Mouse (Mus musculus) adrenal gland, adult 2 months (tissue): Measurements from ENCODE around the gene Fam43a. TPM values are rescaled to one million over a fixed set of nuclear protein-coding genes. Genes with fewer than 3 reads are reported as not detected.

Source experiments
- DNase-seq: peaks from one replicate; pipeline ENCODE4 v3.0.0; 2021
- polyA plus RNA-seq: library from polyadenylated mRNA; depleted of rRNA; stranded (reverse); fragments of >200 nt; gene quantifications from 2 replicates; pipeline ENCODE4 v1.2.3, GENCODE M21; 2012; rRNA removed
- total RNA-seq, 2 experiments: library from RNA; stranded (reverse); gene quantifications; 2 replicates each; pipeline ENCODE4 v1.2.3; 2021

The Fam43a gene
- total and polyA plus RNA-seq, 3 experiments = 17.2 to 50.9 (median 27.0) TPM

DNA sequence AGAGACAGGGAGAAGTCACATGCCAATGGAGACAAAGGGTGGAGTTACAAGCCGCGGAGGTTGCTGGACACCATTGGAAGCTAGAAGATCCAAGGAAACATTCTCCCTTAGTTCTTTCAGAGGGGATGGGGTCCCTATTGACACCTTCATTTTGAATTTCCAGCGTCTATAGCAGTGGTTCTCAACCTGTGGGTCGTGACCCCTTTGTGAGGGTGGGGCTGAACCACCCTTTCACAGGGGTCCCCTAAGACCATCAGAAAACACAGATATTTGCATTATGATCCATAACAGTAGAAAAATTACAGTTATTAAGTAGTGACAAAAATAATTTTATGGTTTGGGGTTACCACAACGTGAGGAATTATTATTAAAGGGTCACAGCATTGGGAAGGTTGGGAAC, 30.0 kb downstream of the Fam43a start:
- no peak for DNase-seq

DNA sequence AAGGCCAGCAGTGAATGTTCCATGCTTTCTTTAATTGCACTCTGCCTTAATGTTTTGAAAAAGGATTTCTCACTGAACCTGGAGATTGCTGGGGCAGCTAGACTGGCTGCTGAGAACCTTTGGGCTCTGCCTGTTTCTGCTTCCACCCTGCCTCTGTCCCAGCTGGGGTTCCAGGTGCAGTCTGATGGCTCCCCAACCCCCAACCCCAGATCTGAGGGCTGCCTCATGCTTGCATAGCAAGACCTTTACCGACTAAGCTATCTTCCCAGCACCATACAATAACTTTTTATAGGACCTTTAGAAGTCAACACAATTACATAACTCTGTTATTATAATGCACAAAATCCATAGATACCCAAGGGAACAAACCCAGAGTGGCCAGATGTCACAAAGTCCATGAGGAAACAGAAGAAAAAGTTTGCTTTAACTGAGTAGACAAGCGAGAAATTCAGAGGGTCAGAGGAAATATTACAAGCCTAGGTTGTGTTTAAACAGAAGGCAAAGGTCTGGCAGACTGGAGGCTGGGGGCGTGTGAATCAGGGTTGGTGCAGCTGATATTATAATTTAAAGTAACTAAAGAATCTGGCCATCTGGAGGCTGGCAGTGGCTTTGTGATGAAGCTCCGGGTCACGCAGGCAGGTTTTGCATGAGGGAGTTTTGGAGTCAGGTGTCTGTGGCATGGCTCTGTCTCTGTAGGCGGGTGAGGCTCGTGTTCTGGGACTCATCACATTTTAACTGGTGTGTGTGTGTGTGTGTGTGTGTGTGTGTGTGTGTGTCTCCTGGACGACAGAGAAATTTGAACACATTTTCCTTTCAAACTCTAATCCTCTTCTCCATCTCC, 34.6 kb downstream of the Fam43a start:
- no peak for DNase-seq

DNA sequence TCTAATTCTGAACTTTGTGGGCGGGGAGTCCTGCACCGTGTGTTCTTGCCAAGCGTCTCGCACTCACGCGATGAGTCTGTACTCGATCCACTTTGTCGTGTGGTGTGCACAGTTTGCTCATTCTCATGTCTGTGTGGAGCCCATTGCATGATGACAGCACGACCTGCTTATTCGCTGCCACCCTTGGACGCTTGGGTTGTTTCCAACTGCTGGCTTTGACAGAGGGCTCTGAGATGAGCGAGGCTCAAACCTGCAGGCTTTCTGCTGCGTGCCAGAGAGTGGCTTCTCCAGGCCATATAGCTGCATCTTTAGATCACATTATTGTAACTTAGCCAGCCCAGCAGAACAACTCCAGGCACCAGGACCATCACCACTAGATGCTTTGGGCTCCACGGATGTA, 39.1 kb downstream of the Fam43a start:
- no peak for DNase-seq

DNA sequence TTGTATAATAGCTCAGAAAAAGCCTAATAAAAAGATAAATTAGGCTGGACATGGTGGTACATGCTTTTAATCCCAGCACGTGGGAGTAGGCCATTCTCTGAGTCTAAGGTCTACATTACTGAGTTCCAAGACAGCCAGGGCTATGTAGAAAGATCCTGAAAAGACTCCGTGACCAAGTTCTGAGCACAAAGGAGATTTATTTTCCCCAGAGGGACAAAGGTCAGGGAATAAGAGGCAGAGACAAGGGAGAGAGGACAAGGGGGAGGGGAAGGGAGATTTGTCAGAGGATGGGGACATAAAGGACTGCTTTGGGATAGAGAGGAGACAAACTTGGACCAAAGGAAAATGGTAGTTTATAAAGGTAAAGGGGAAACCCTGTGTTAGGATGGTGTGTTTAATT, 41.1 kb downstream of the Fam43a start:
- no peak for DNase-seq

DNA sequence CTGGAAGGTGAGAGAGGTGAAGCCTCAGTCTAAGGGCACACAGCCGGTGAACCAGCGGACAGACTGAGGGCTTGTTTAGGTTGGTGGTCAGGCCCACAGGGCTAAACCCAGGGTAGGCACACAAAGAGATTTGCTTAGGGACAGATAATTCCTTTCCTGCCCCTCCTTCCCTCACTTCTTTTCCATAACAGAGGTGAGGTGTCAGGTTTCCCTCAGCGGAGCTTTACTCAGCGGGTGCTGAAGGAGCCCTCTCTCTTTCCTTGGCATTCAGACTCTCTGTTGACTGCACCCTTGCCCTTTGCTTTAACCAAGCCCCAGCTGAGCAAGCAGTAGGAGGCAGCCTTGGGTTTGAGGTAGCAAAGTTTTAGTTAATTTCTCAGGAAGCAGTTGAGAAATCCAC, 41.9 kb downstream of the Fam43a start:
- DNase-seq = no peak

DNA sequence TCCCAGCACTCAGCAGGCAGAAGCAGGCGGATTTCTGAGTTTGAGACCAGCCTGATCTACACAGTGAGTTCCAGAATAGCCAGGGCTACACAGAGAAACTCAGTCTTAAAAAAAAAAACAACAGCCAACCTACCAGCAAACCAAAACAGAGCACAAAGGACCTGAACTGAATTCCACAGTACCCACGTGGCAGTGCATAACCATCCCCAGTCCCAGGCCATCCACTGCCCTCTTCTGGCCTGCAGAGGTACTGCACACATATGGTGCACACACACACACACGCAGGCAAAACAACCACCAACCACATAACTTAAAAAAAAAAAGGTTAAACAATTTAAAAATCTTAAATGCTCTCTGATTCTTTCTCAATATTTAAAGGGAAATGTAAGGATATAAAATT, 42.7 kb downstream of the Fam43a start:
- DNase-seq = no peak

DNA sequence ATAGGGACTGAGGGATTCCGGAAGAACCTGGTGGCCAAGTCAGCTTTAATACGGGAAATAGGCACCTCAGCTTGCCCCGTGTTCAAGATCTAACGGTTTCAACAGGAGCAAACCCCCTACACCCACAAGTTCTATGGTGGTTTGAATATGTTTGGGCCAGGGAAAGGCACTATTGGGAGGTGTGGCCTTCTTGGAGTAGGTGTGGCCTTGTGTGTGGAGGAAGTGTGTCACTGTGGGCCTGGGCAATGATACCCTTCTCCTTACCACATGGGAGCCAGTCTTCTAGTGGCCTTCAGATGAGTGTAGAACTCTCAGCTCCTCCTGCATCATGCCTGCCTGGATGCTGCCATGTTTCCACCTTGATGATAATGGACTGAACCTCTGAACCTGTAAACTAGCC, 45.5 kb downstream of the Fam43a start:
- DNase-seq = no peak

DNA sequence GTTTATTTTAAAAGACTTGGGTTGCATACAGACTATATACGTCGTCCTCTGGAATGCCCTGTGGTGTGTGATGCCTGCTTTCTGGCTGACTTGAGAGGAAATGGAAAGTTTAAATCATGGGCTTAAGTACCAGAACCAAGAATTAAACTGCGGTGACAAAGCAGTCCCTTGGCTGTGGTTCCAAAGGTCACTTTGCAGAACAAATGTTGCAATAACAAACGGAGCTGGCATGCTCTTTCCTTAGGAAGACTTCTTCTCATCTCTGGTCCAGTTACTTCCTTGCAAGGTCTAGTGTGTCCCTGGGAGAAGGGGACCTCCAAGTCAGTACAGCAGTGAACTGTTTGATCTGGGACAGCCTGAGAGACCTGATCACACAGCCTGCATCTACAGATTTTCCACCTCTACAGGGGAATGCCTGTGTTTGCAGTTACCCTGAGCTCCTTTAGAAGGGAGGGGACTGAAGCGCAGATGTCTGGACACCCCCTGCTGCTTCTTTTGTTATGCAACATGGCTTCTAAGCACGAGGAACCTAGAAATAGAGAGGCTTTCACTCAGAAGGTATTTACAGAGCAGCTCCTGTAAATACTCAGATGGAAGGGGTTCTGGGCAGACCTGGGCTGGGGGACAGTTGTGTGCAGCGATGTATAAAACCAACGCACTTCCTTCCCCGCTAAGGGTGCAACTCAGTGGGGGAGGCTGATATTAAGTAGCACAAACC, 46.5 kb downstream of the Fam43a start:
- DNase-seq = peak; percentile 59

DNA sequence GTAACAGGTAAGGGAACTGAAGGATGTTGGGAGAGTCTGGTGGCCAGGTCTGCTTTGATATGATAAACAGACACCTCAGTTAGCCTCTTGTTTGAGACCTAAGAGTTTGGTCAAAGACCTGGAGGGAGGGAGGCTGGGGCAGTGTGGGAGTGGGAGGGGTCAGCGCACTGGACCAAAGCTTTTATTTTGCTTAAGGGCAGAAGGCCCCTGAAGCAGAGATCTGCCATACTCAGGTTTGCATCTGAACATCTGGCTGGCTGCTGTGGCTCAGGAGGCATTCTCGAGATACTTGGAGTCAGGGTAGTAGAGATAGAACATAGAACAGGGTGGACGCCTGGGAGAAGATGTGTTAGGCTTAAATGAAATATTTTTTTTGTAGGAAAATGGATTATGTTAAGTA, 47.3 kb downstream of the Fam43a start:
- no peak for DNase-seq

DNA sequence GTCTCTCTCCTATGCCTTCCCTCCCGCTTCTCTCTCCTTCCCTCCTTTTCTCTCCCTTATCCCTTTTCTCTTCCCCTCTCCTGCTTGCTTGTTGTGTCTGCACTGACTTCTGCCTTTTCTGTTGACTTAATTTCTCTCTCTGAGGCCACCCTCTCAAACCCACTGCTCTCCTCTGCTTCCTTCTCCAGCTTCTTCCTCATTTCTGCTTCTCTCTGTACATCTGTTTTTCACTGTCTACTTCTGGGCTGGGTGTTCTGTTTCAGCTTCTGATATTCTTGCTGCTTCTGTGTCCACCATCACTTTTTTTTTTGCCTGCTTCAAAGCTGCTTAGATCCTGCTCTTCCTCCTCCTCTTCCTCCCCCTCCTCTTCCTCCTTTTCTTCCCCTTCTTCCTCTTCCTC, 51.8 kb downstream of the Fam43a start:
- DNase-seq = no peak

Other genes starting within 250 kb of the Fam43a start
- gene Atp13a3, start 193.7 kb upstream of the Fam43a start, total RNA-seq = 10 to 100 TPM; 71.3 to 98.1 TPM
- gene Atp13a3, start 193.7 kb upstream of the Fam43a start, polyA plus RNA-seq = 65.3 and 69.3 TPM in 2 replicates
- gene Tmem44, start 48.9 kb upstream of the Fam43a start, total RNA-seq = 1 to 10 TPM; 2.7 to 5.7 TPM
- gene Tmem44, start 48.9 kb upstream of the Fam43a start, polyA plus RNA-seq = 8.5 and 11.4 TPM in 2 replicates
- gene Lsg1, start 12.1 kb upstream of the Fam43a start, total RNA-seq = 10 to 100 TPM; 34.9 to 35.0 TPM
- gene Lsg1, start 12.1 kb upstream of the Fam43a start, polyA plus RNA-seq = 6.0 and 8.0 TPM in 2 replicates